Mouse (Mus musculus) ES-Bruce4 (cell line): ENCODE measurements around the gene Mybph.

Experiments
- CTCF ChIP-seq: IDR thresholded peaks from one replicate; pipeline ENCODE4 v1.8.1; 2011; ENCODE audit warnings: low read depth, low read length
- POLR2A ChIP-seq: IDR thresholded peaks from one replicate; pipeline ENCODE4 v1.8.1; 2011; ENCODE audit warnings: low read length; ENCODE audit not compliant: insufficient read depth

- no peak for TF ChIP-seq CTCF
- TF ChIP-seq POLR2A = no peak
Measured at GRCm38 (mm10) chr1:134231681-134232080, 38.4 kb downstream of the Mybph start.
